Mouse (Mus musculus): ENCODE data around the gene Hdgfl3.

Hdgfl3 gene

GRCm38 (mm10) chr7:81934267-81934745, at the start of gene Hdgfl3:
Gene Hdgfl3 (minus strand): TSS chr7:81934473.
- peak; percentile 71 for DNase-seq (ENCODE audit: low read depth, low spot score)

DNA sequence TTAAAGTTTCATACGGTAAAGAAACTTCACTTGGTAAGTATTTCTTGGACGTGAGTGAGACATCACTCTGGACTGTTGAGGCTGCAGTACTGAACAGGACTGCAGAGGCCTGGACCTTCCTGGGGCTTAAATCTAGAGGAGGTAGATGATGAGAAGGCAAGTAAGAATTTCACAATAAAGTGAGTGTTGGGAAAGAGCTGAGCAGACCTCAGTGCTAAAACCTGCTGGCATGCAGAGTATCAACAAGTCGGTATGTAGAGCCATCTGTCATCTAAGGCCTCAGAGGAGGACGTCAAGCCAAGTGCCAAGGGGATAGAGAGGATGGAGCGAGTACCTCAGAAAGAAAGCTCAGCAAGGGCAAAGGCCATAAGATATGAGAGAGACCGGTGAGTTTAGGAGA, 49.4 kb upstream of the Hdgfl3 start:
- DNase-seq (ENCODE audit: low read depth, low spot score) = no peak

- no peak for DNase-seq (ENCODE audit: low read depth, low spot score)
Observed at GRCm38 (mm10) chr7:81978304-81978703, 44.0 kb upstream of the Hdgfl3 start.

DNA sequence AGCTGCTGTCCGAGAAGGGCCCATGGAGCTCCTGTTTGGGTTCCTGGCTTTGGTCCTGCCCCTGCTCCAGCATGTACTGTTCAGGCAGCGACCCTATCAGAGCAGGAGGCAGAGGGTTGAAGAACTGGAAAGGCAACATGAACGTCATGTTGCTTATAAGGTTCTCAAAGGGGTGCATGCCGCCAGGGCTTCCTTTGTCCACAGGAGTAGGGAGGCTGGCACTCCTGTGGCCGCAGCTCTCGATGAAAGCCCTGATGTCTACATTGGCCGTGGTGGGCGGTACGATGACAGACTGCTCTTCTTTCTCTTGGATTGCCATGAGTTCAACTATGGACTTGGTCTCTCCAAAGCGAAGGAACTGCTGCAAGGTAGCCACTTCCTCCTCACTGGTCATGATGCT, 40.3 kb upstream of the Hdgfl3 start:
- no peak for DNase-seq (ENCODE audit: low read depth, low spot score)

- DNase-seq (ENCODE audit: low read depth, low spot score) = no peak
Observed at GRCm38 (mm10) chr7:81973939-81974338, 39.7 kb upstream of the Hdgfl3 start.

DNA sequence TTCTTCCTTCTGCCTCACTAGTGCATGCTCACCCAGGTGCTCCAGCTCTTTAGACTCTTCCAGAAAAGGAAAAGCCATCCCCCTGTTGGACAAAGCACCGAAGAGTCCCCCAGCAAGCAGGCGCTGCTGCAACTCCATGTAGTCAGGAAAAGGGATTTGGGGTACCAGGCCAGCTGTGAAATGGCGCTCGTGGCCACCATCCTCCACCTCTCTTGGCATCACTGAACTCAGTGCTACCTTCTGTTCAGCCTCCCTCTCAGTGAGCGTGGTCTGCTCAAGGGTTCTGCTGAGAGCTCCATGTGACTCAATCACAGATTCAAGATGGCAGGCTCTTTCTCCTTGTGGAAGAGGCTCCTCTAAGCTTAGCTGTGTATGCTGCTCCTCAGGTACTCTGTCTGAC, 39.1 kb upstream of the Hdgfl3 start:
- no peak for DNase-seq (ENCODE audit: low read depth, low spot score)

DNA sequence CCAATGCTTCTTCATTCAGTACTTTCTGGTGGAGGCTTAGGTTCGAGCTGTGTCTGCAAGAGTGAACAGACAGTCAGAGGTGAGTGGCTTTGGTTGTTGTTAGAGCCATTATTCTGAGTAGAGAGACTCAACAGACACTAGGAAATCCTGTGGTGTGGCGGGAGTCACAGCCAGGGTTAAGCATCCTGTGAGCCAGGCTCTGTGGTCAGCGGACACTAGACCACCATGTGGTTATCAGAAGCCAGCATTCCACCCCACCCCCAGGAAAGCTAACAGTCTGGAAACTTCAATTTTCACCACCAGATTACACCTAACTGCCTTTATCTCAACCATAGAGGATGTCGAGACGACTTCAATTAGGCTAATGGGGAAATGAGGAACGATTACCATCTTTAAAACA, 34.7 kb upstream of the Hdgfl3 start:
- DNase-seq (ENCODE audit: low read depth, low spot score) = no peak

GRCm38 (mm10) chr7:81968451-81968850, 34.2 kb upstream of the Hdgfl3 start:
- no peak for DNase-seq (ENCODE audit: low read depth, low spot score)

DNA sequence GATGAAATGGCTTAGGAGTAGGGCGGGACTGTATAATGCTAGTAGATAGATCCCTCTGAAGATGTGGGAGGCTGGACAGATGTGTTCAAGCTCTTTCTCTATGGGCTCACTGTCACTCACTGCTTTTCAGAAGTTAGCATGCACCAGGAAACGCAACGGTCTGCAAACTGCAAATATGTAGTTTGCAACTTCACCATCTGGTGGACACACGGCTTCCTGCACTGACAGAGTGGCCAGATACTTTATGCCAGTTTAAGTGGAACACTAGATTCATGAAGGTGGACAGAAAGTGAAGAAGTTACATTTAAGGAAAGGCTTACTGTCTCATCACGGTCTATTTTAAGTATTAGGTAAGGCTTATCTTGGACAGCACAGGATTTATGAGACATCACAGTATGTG, 31.9 kb upstream of the Hdgfl3 start:
- DNase-seq (ENCODE audit: low read depth, low spot score) = no peak

GRCm38 (mm10) chr7:81959704-81960103, 25.4 kb upstream of the Hdgfl3 start:
- peak; percentile 36 for DNase-seq (ENCODE audit: low read depth, low spot score)

DNA sequence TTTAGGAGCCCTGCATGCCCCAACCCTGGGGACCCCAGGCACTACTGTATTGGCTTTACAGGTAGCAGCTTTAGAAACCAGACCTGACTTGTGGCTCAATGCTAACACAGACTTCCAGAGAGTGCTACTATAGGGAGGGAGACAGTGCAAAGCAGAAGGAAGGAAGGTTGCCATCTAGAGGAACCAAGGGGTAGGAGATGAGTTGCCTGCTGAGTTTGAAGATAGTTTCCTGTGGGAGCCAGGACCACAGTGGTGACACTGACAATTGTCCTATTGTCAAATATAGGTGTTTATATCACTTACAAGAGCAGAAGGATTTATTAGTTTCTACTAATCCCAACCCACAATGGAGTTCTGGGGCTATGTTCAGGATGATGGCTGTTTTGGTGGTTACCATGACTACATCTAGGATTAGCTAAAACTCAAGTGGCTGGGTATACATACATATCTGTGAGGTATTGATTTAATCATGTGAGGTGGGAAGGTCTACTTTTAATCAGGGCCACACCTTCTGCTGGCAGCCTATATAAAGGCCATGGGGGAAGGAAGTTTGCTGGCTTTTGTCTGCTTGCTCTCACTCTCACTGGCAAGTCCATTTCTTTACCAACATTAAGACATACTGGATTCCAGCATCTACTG, 20.1 kb upstream of the Hdgfl3 start:
- peak; percentile 29 for DNase-seq (ENCODE audit: low read depth, low spot score)

DNA sequence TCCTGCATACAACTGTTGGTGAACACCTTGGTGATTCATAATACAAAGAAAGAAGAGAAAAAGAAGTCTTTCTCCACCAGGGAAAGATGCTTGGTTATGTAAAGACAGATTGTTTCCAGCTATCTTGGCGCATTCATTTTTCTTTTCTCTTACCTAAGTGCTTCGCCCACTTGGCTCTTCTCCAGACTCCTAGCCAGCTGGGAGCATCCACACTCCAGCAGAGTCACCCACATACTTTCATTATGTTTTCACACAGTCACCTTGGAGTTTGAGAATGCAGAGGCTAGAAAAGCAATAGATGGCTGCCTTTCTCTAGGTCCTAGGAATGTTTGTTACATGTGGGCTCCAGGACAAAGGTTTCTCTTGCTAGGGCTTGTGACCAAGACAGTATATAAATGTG, 16.2 kb upstream of the Hdgfl3 start:
- peak; percentile 73 for DNase-seq (ENCODE audit: low read depth, low spot score)

DNA sequence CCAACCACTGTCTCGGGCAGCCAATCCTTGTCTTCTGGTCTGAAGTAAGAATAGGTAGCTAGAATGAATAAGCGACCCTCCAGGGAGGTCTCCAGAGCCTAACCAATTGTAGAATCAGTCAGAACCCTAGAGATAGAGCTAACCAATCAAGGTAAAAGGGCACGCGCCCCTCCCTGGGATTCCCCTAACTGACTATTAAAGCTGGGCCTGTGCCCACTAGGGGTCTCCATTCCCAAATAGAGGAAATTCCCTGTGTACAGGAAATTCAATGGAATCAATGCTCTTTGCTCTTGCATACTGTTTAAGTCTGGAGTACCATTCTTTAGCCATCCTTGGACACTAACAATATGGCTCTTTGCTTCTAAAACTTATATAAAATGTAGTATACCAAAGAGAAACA, 11.1 kb upstream of the Hdgfl3 start:
- DNase-seq (ENCODE audit: low read depth, low spot score) = no peak

DNA sequence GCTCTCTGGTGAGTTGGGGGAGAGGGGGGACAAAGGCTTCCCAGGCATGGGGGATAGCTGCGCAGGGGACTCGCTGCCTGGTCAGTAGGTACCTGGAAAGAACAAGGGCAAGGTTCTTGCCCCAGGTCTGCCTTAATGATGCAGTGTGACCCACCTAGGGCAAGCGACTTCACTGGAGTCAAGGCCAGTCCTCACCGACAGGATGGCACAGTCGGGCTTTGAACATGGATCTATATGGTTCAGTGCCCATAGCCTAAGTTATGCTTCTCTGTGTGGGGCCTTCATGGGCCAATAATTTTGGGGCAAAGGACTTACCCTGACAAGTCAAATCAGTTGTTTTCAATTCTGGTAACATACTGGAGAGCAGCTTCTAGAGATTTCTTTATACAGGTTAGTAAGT, 533 bp upstream of the Hdgfl3 start:
- DNase-seq (ENCODE audit: low read depth, low spot score) = no peak

GRCm38 (mm10) chr7:81933601-81934266, 539 bp downstream of the Hdgfl3 start:
- DNase-seq (ENCODE audit: low read depth, low spot score) = no peak

- no peak for DNase-seq (ENCODE audit: low read depth, low spot score)
Observed at GRCm38 (mm10) chr7:81933061-81933600, 1.1 kb downstream of the Hdgfl3 start.

- DNase-seq (ENCODE audit: low read depth, low spot score) = no peak
Observed at GRCm38 (mm10) chr7:81932521-81933045, 1.7 kb downstream of the Hdgfl3 start.

- no peak for DNase-seq (ENCODE audit: low read depth, low spot score)
Observed at GRCm38 (mm10) chr7:81928998-81929397, 5.3 kb downstream of the Hdgfl3 start.

GRCm38 (mm10) chr7:81921379-81921952, 12.8 kb downstream of the Hdgfl3 start:
- no peak for DNase-seq (ENCODE audit: low read depth, low spot score)

GRCm38 (mm10) chr7:81920314-81920713, 14.0 kb downstream of the Hdgfl3 start:
- no peak for DNase-seq (ENCODE audit: low read depth, low spot score)

GRCm38 (mm10) chr7:81918316-81918715, 16.0 kb downstream of the Hdgfl3 start:
- no peak for DNase-seq (ENCODE audit: low read depth, low spot score)

GRCm38 (mm10) chr7:81904926-81905325, 29.3 kb downstream of the Hdgfl3 start:
- peak; percentile 32 for DNase-seq (ENCODE audit: low read depth, low spot score)

Measured in telencephalon, adult 2 months (tissue).